Mouse (Mus musculus): ENCODE measurements around the gene Prdm5. TPM values are rescaled to one million over a fixed set of nuclear protein-coding genes. Genes with fewer than 3 reads are reported as not detected.

Prdm5 gene
- total RNA-seq, 2 experiments from 2014 or later, result 9.5 to 10.2 TPM

- no peak for DNase-seq (ENCODE audit: low spot score in 2 of 2)
Observed at GRCm38 (mm10) chr6:65925737-65926333, 147.0 kb downstream of the Prdm5 start.

GRCm38 (mm10) chr6:65930523-65930922, 151.7 kb downstream of the Prdm5 start:
- DNase-seq (ENCODE audit: low spot score in 2 of 2), result no peak

GRCm38 (mm10) chr6:65932776-65933175, 154.0 kb downstream of the Prdm5 start:
- no peak for DNase-seq (ENCODE audit: low spot score in 2 of 2)

GRCm38 (mm10) chr6:65933177-65933576, 154.4 kb downstream of the Prdm5 start:
- no peak for DNase-seq (ENCODE audit: low spot score in 2 of 2)

- DNase-seq (ENCODE audit: low spot score in 2 of 2), result no peak
Observed at GRCm38 (mm10) chr6:65935566-65936281, 156.9 kb downstream of the Prdm5 start.

GRCm38 (mm10) chr6:65950492-65950891, 171.7 kb downstream of the Prdm5 start:
- no peak for DNase-seq (ENCODE audit: low spot score in 2 of 2)

GRCm38 (mm10) chr6:65952309-65952708, 173.5 kb downstream of the Prdm5 start, which contains the start of gene 4930544G11Rik:
4930544G11Rik (plus strand) TSS chr6:65952609.
- no peak for DNase-seq (ENCODE audit: low spot score in 2 of 2)

- no peak for DNase-seq (ENCODE audit: low spot score in 2 of 2)
Observed at GRCm38 (mm10) chr6:65969386-65970111, 190.8 kb downstream of the Prdm5 start.

GRCm38 (mm10) chr6:65970410-65970809, 191.6 kb downstream of the Prdm5 start:
- DNase-seq (ENCODE audit: low spot score in 2 of 2), result no peak

Other genes with a start within 250 kb of the Prdm5 start
- 10 to 100 TPM; 29.8 to 36.6 TPM for gene Ndnf, start 107.4 kb upstream of the Prdm5 start, total RNA-seq (2021)
- gene 4930544G11Rik, start 173.6 kb downstream of the Prdm5 start, total RNA-seq (2021), result not detected